Mouse (Mus musculus) thymus, adult 18-20 months (tissue): Measurements from ENCODE around the gene Mfsd9.

ENCODE experiments used
- DNase-seq, 2 experiments: peaks; one replicate each; pipeline ENCODE4 v3.0.0; 2022; ENCODE audit warnings: mixed read lengths in 2 of 2

Gene Mfsd9

GRCm38 (mm10) chr1:40790324-40791141 lies at the start of gene Mfsd9:
Mfsd9 (minus strand) TSS chr1:40790687.
- peak; percentile 80 to 86 for DNase-seq

- DNase-seq, result no peak
Observed at GRCm38 (mm10) chr1:40835468-40835867, 45.0 kb upstream of the Mfsd9 start.

- DNase-seq, result no peak
Observed at GRCm38 (mm10) chr1:40830712-40831507, 40.4 kb upstream of the Mfsd9 start.

GRCm38 (mm10) chr1:40829213-40829914 lies 38.9 kb upstream of the Mfsd9 start:
- DNase-seq, result no peak

- no peak for DNase-seq
Observed at GRCm38 (mm10) chr1:40825826-40826225, 35.3 kb upstream of the Mfsd9 start.

GRCm38 (mm10) chr1:40824936-40825335 lies 34.4 kb upstream of the Mfsd9 start:
- no peak for DNase-seq

GRCm38 (mm10) chr1:40824517-40824916 lies 34.0 kb upstream of the Mfsd9 start:
- DNase-seq, result no peak

- no peak for DNase-seq
Observed at GRCm38 (mm10) chr1:40815071-40815845, 24.8 kb upstream of the Mfsd9 start.

GRCm38 (mm10) chr1:40808643-40809042 lies 18.2 kb upstream of the Mfsd9 start:
- no peak for DNase-seq

GRCm38 (mm10) chr1:40805891-40806290 lies 15.4 kb upstream of the Mfsd9 start:
- no peak for DNase-seq

- DNase-seq, result no peak
Observed at GRCm38 (mm10) chr1:40805351-40805750, 14.9 kb upstream of the Mfsd9 start, which contains the start of gene Tmem182. Tmem182 (plus strand) TSS chr1:40805601.

GRCm38 (mm10) chr1:40804118-40804517 lies 13.6 kb upstream of the Mfsd9 start:
- DNase-seq, result no peak

GRCm38 (mm10) chr1:40802759-40803158 lies 12.3 kb upstream of the Mfsd9 start:
- DNase-seq, result no peak

GRCm38 (mm10) chr1:40800908-40801307 lies 10.4 kb upstream of the Mfsd9 start:
- no peak for DNase-seq

- DNase-seq, result no peak
Observed at GRCm38 (mm10) chr1:40799121-40799520, 8.6 kb upstream of the Mfsd9 start.

- peak in 1 of 2 experiments; percentile 11 for DNase-seq
Observed at GRCm38 (mm10) chr1:40797348-40797747, 6.9 kb upstream of the Mfsd9 start.

GRCm38 (mm10) chr1:40795508-40795907 lies 5.0 kb upstream of the Mfsd9 start:
- no peak for DNase-seq

- no peak for DNase-seq
Observed at GRCm38 (mm10) chr1:40789666-40790233, 737 bp downstream of the Mfsd9 start.

GRCm38 (mm10) chr1:40788956-40789355 lies 1.5 kb downstream of the Mfsd9 start:
- no peak for DNase-seq

GRCm38 (mm10) chr1:40785876-40786445 lies 4.5 kb downstream of the Mfsd9 start:
- DNase-seq, result no peak

GRCm38 (mm10) chr1:40784306-40784705 lies 6.2 kb downstream of the Mfsd9 start:
- DNase-seq, result no peak

- no peak for DNase-seq
Observed at GRCm38 (mm10) chr1:40783450-40783849, 7.0 kb downstream of the Mfsd9 start.
